Mouse (Mus musculus): ENCODE data around the gene Ccdc124. TPM values are rescaled to one million over a fixed set of nuclear protein-coding genes. Genes with fewer than 3 reads are reported as not detected.
"Not testable (repeated sequence)": the region's sequence is repeated elsewhere in the genome, so short reads cannot be mapped to it uniquely, and the experiment has no call there.

Gene Ccdc124
- polyA plus RNA-seq, 1 experiment from 2014 or later, result 61.7 TPM

DNA sequence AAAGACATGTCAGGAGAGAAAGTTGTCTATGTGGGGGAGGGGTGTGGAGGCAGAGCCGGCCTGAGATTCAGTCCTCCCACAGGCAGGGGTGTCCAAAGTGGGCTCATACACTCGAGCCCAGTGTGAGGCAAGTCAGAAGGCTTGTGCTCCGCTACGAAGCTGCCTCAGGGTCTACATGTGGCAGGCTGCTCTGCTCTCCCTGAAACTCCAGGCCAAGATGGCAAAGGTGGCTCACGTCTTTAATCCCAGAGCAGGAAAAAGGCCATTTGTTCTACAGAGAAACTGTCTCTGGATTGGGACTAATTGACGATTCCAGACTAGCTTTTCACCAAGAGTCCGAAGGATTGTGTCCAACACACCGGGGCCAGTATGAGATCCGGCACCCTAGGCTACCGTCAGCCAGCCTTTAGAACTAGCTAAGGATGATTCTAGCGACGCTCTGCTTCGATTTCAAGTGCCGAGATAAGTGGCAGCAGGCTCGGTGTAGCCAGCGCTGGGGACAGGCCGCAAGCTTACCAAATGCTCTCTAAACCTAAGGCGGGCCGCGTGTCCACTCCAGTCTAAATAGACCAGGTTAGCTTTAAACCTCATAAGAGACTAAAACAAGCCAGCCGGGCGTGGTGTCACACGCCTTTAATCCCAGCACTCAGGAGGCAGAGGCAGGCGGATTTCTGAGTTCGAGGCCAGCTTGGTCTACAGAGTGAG, 22.7 kb upstream of the Ccdc124 start:
- Histone ChIP-seq H3K4me2 (replicated peaks; ENCODE audit: low read depth) (peak overlapping the region; percentile 67), H3K4me3 (ENCODE audit: low read depth, low read length) (peak overlapping the region; percentile 89), H3K36me3 (ENCODE audit: control insufficient read depth, insufficient read depth) (peaks cover 22% of the 10 kb centered on the region), H3K4me1 (replicated peaks; ENCODE audit: control insufficient read depth, insufficient read depth, low read length) (0 out of 2 replicates have a peak, but pooled peaks cover 3% of the 10 kb centered on the region), H3K9ac (ENCODE audit: low read depth, low read length) (peak overlapping the region; percentile 92), H3K9me3 (ENCODE audit: control insufficient read depth) (no peaks in the 10 kb centered on the region), H3K27me3 (replicated peaks; ENCODE audit: control insufficient read depth, insufficient read depth, low read length) (peaks cover 16% of the 10 kb centered on the region), H3K27ac (ENCODE audit: low read depth, low read length) (no peak overlapping the region; the same call in 1 of the 2 replicates)
- TF ChIP-seq CTCF (IDR thresholded peaks at IDR 0.05; ENCODE audit: low read depth), result no peak
- WGBS, result 1% methylated on average over 25 of the region's 25 CpGs
- ATAC-seq, result no peak

GRCm38 (mm10) chr8:70895571-70896259, 22.0 kb upstream of the Ccdc124 start:
- not testable (repeated sequence) for H3K9ac ChIP-seq (ENCODE audit: low read depth, low read length); H3K9me3 ChIP-seq (ENCODE audit: control insufficient read depth); H3K4me1 ChIP-seq (replicated peaks; ENCODE audit: control insufficient read depth, insufficient read depth, low read length); H3K27ac ChIP-seq (ENCODE audit: low read depth, low read length); ATAC-seq
- peak overlapping the region; percentile 67 for H3K4me2 ChIP-seq (replicated peaks; ENCODE audit: low read depth)
- 76% methylated on average over 23 of the region's 24 CpGs for WGBS
- peaks cover 22% of the 10 kb centered on the region for H3K36me3 ChIP-seq (ENCODE audit: control insufficient read depth, insufficient read depth)
- H3K27me3 ChIP-seq (replicated peaks; ENCODE audit: control insufficient read depth, insufficient read depth, low read length), result peaks cover 24% of the 10 kb centered on the region
- peak overlapping the region; percentile 89 for H3K4me3 ChIP-seq (ENCODE audit: low read depth, low read length)

- Histone ChIP-seq H3K4me1 (replicated peaks; ENCODE audit: control insufficient read depth, insufficient read depth, low read length) (0 out of 2 replicates have a peak, but pooled peaks cover 3% of the 10 kb centered on the region), H3K36me3 (ENCODE audit: control insufficient read depth, insufficient read depth) (peaks cover 22% of the 10 kb centered on the region), H3K4me3 (ENCODE audit: low read depth, low read length) (no peak overlapping the region), H3K9me3 (ENCODE audit: control insufficient read depth) (no peaks in the 10 kb centered on the region), H3K27me3 (replicated peaks; ENCODE audit: control insufficient read depth, insufficient read depth, low read length) (peaks cover 24% of the 10 kb centered on the region), H3K4me2 (replicated peaks; ENCODE audit: low read depth) (no peak overlapping the region), H3K27ac (ENCODE audit: low read depth, low read length) (peak overlapping the region; percentile 15; the same call in 1 of the 2 replicates), H3K9ac (ENCODE audit: low read depth, low read length) (no peak overlapping the region)
- ATAC-seq, result no peak
- WGBS, result 91% methylated on average over 8 of the region's 8 CpGs
- TF ChIP-seq CTCF (IDR thresholded peaks at IDR 0.05; ENCODE audit: low read depth), result no peak
Observed at GRCm38 (mm10) chr8:70894771-70895545, 21.2 kb upstream of the Ccdc124 start.

DNA sequence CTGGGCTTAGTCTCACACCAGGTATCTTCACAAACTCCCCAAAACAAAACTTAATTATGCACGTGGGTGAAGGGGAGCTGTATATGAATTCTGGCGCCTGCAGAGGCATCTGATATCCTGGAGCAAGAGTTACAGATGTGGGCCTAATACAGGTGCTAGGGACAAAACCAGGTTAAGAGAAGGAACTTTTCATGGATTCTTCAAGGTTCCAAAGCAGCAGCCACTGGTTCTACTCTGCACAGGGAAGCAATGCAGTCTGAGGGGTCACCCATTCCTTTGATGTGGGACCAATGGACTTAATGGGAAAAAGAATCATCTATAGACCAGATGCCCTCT, 20.6 kb upstream of the Ccdc124 start:
- Histone ChIP-seq H3K27me3 (replicated peaks; ENCODE audit: control insufficient read depth, insufficient read depth, low read length) (peaks cover 24% of the 10 kb centered on the region), H3K4me3 (ENCODE audit: low read depth, low read length) (no peak overlapping the region), H3K27ac (ENCODE audit: low read depth, low read length) (no peak overlapping the region), H3K9ac (ENCODE audit: low read depth, low read length) (no peak overlapping the region), H3K4me1 (replicated peaks; ENCODE audit: control insufficient read depth, insufficient read depth, low read length) (0 out of 2 replicates have a peak, but pooled peaks cover 3% of the 10 kb centered on the region), H3K9me3 (ENCODE audit: control insufficient read depth) (no peaks in the 10 kb centered on the region), H3K36me3 (ENCODE audit: control insufficient read depth, insufficient read depth) (peaks cover 22% of the 10 kb centered on the region), H3K4me2 (replicated peaks; ENCODE audit: low read depth) (no peak overlapping the region)
- no peak for TF ChIP-seq CTCF (IDR thresholded peaks at IDR 0.05; ENCODE audit: low read depth)
- 61% methylated on average over 2 of the region's 2 CpGs for WGBS
- ATAC-seq, result no peak

DNA sequence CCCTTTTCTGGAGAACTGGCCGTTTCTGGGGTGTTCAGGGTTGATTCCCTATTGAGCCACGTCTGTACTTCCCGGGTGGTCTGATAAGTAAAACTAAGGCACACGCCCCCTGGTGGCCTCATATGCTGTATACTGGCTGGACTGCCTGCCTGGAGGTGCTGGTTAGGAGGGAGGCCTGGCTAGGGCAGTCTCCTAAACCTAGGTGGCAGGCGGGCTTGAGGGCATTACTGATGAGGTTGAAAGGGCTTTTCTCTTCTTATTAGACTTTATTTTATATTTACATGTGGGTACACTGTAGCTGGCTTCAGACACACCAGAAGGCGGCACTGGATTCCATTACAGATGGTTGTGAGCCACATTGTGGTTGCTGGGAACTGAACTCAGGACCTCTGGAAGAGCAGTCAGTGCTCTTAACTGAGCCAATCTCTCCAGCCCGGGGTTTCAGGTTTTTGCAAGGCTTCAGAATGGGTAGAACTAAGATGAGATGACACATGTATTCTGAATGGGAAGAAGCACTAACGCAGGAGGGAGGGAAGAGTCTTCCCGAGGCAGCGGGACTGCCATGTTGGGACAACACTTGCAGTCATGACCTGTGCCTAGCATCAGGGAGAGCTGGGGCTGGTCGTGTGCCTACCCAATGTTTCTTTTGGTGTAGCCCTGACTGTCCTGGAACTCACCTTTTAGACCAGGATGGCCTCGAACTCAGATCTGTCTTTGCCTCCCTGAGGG, 20.1 kb upstream of the Ccdc124 start:
- no peak overlapping the region for H3K4me3 ChIP-seq (ENCODE audit: low read depth, low read length)
- H3K4me1 ChIP-seq (replicated peaks; ENCODE audit: control insufficient read depth, insufficient read depth, low read length), result 0 out of 2 replicates have a peak, but pooled peaks cover 3% of the 10 kb centered on the region
- H3K27me3 ChIP-seq (replicated peaks; ENCODE audit: control insufficient read depth, insufficient read depth, low read length), result peaks cover 24% of the 10 kb centered on the region
- H3K27ac ChIP-seq (ENCODE audit: low read depth, low read length), result no peak overlapping the region
- 37% methylated on average over 12 of the region's 12 CpGs for WGBS
- H3K9me3 ChIP-seq (ENCODE audit: control insufficient read depth), result no peaks in the 10 kb centered on the region
- ATAC-seq, result no peak
- peaks cover 22% of the 10 kb centered on the region for H3K36me3 ChIP-seq (ENCODE audit: control insufficient read depth, insufficient read depth)
- peak; percentile 82 for TF ChIP-seq CTCF (IDR thresholded peaks at IDR 0.05; ENCODE audit: low read depth)
- H3K9ac ChIP-seq (ENCODE audit: low read depth, low read length), result no peak overlapping the region
- H3K4me2 ChIP-seq (replicated peaks; ENCODE audit: low read depth), result no peak overlapping the region

Measured in intestine, postnatal 0 days (tissue).